Mouse (Mus musculus): Measurements from ENCODE around the gene Col9a1.
A peak's percentile ranks its signal among the peaks of the same experiment; 100 is the strongest.

Col9a1 gene

GRCm38 (mm10) chr1:24222981-24223612, 45.7 kb downstream of the Col9a1 start:
- DNase-seq = peak; percentile 32

- peak; percentile 36 for DNase-seq
Measured at GRCm38 (mm10) chr1:24225825-24226526, 48.6 kb downstream of the Col9a1 start.

GRCm38 (mm10) chr1:24226941-24227711, 49.7 kb downstream of the Col9a1 start:
- no peak for DNase-seq

- DNase-seq = peak; percentile 44
Measured at GRCm38 (mm10) chr1:24229552-24229951, 52.1 kb downstream of the Col9a1 start.

GRCm38 (mm10) chr1:24230428-24230827, 53.0 kb downstream of the Col9a1 start:
- no peak for DNase-seq

- no peak for DNase-seq
Measured at GRCm38 (mm10) chr1:24231504-24232270, 54.3 kb downstream of the Col9a1 start.

- no peak for DNase-seq
Measured at GRCm38 (mm10) chr1:24236330-24236729, 58.9 kb downstream of the Col9a1 start.

- DNase-seq = no peak
Measured at GRCm38 (mm10) chr1:24240039-24240691, 62.8 kb downstream of the Col9a1 start.

GRCm38 (mm10) chr1:24244931-24245330, 67.5 kb downstream of the Col9a1 start:
- DNase-seq = no peak

GRCm38 (mm10) chr1:24245700-24246375, 68.4 kb downstream of the Col9a1 start:
- no peak for DNase-seq

GRCm38 (mm10) chr1:24248294-24249104, 71.1 kb downstream of the Col9a1 start:
- DNase-seq = no peak

GRCm38 (mm10) chr1:24249105-24249664, 71.8 kb downstream of the Col9a1 start:
- DNase-seq = no peak

- DNase-seq = no peak
Measured at GRCm38 (mm10) chr1:24257961-24258360, 80.6 kb downstream of the Col9a1 start.

- DNase-seq = no peak
Measured at GRCm38 (mm10) chr1:24259419-24259818, 82.0 kb downstream of the Col9a1 start.

- DNase-seq = no peak
Measured at GRCm38 (mm10) chr1:24261181-24261580, 83.8 kb downstream of the Col9a1 start.

- DNase-seq = no peak
Measured at GRCm38 (mm10) chr1:24267022-24267421, 89.6 kb downstream of the Col9a1 start.

GRCm38 (mm10) chr1:24286360-24286759, 109.0 kb downstream of the Col9a1 start:
- DNase-seq = no peak

GRCm38 (mm10) chr1:24292515-24292914, 115.1 kb downstream of the Col9a1 start:
- no peak for DNase-seq

- DNase-seq = no peak
Measured at GRCm38 (mm10) chr1:24294979-24295942, 117.9 kb downstream of the Col9a1 start.
